Mouse (Mus musculus): ENCODE results near the gene Commd1. TPM values are rescaled to one million over a fixed set of nuclear protein-coding genes. Genes with fewer than 3 reads are reported as not detected.

The Commd1 gene
- polyA plus RNA-seq, 1 experiment, result 35.7 TPM

- 98% methylated on average over 4 of the region's 4 CpGs for WGBS
- no peaks in the 10 kb centered on the region for H3K27me3 ChIP-seq (replicated peaks; ENCODE audit: control insufficient read depth, insufficient read depth, low read length)
- no peaks in the 10 kb centered on the region for H3K4me1 ChIP-seq (ENCODE audit: control insufficient read depth, insufficient read depth, low read length)
- DNase-seq, result no peak
- H3K36me3 ChIP-seq (ENCODE audit: control insufficient read depth, insufficient read depth, low read length), result no peaks in the 10 kb centered on the region
- no peak overlapping the region for H3K4me3 ChIP-seq (ENCODE audit: insufficient read depth, low read depth, low read length)
- TF ChIP-seq POLR2A (IDR thresholded peaks at IDR 0.05; ENCODE audit: low read depth, low read length), result no peak
- no peak overlapping the region for H3K27ac ChIP-seq (ENCODE audit: insufficient read depth, low read depth, low read length)
Observed at GRCm38 (mm10) chr11:23017943-23018342, 35.8 kb upstream of the Commd1 start.

GRCm38 (mm10) chr11:23014996-23015395, 32.8 kb upstream of the Commd1 start:
- Histone ChIP-seq H3K4me3 (ENCODE audit: insufficient read depth, low read depth, low read length) (no peak overlapping the region), H3K4me1 (ENCODE audit: control insufficient read depth, insufficient read depth, low read length) (no peaks in the 10 kb centered on the region), H3K36me3 (ENCODE audit: control insufficient read depth, insufficient read depth, low read length) (no peaks in the 10 kb centered on the region), H3K27me3 (replicated peaks; ENCODE audit: control insufficient read depth, insufficient read depth, low read length) (no peaks in the 10 kb centered on the region), H3K27ac (ENCODE audit: insufficient read depth, low read depth, low read length) (no peak overlapping the region)
- 58% methylated on average over 6 of the region's 6 CpGs for WGBS
- TF ChIP-seq POLR2A (IDR thresholded peaks at IDR 0.05; ENCODE audit: low read depth, low read length), result no peak
- no peak for DNase-seq

GRCm38 (mm10) chr11:23013580-23014294, 31.6 kb upstream of the Commd1 start:
- TF ChIP-seq POLR2A (IDR thresholded peaks at IDR 0.05; ENCODE audit: low read depth, low read length) (no peak), CTCF (conservative IDR thresholded peaks at IDR 0.05; ENCODE audit: insufficient read depth, insufficient read length, low read depth, low read length) (peak; percentile 67)
- no peaks in the 10 kb centered on the region for H3K27me3 ChIP-seq (replicated peaks; ENCODE audit: control insufficient read depth, insufficient read depth, low read length)
- no peak for DNase-seq

GRCm38 (mm10) chr11:23013096-23013495, 30.9 kb upstream of the Commd1 start:
- Histone ChIP-seq H3K27me3 (replicated peaks; ENCODE audit: control insufficient read depth, insufficient read depth, low read length) (no peaks in the 10 kb centered on the region), H3K27ac (ENCODE audit: insufficient read depth, low read depth, low read length) (no peak overlapping the region), H3K4me3 (ENCODE audit: insufficient read depth, low read depth, low read length) (no peak overlapping the region), H3K4me1 (ENCODE audit: control insufficient read depth, insufficient read depth, low read length) (no peaks in the 10 kb centered on the region), H3K36me3 (ENCODE audit: control insufficient read depth, insufficient read depth, low read length) (no peaks in the 10 kb centered on the region)
- WGBS, result 94% methylated on average over 1 of the region's 1 CpGs
- no peak for DNase-seq
- TF ChIP-seq CTCF (conservative IDR thresholded peaks at IDR 0.05; ENCODE audit: insufficient read depth, insufficient read length, low read depth, low read length), result no peak
- no peak for TF ChIP-seq POLR2A (IDR thresholded peaks at IDR 0.05; ENCODE audit: low read depth, low read length)

More at GRCm38 (mm10) chr11:23013580-23014294, 31.6 kb upstream of the Commd1 start:
- Histone ChIP-seq H3K4me1 (ENCODE audit: control insufficient read depth, insufficient read depth, low read length) (no peaks in the 10 kb centered on the region), H3K4me3 (ENCODE audit: insufficient read depth, low read depth, low read length) (no peak overlapping the region), H3K36me3 (ENCODE audit: control insufficient read depth, insufficient read depth, low read length) (no peaks in the 10 kb centered on the region), H3K27ac (ENCODE audit: insufficient read depth, low read depth, low read length) (no peak overlapping the region)
- WGBS, result 95% methylated on average over 4 of the region's 4 CpGs

- H3K4me1 ChIP-seq (ENCODE audit: control insufficient read depth, insufficient read depth, low read length), result peaks cover 4% of the 10 kb centered on the region; the same call in 1 of the 2 replicates
- peaks cover 4% of the 10 kb centered on the region for H3K36me3 ChIP-seq (ENCODE audit: control insufficient read depth, insufficient read depth, low read length)
- H3K4me3 ChIP-seq (ENCODE audit: insufficient read depth, low read depth, low read length), result no peak overlapping the region
- 31% methylated on average over 4 of the region's 4 CpGs for WGBS
- TF ChIP-seq POLR2A (IDR thresholded peaks at IDR 0.05; ENCODE audit: low read depth, low read length), result no peak
- TF ChIP-seq CTCF (conservative IDR thresholded peaks at IDR 0.05; ENCODE audit: insufficient read depth, insufficient read length, low read depth, low read length), result no peak
- no peak overlapping the region for H3K27ac ChIP-seq (ENCODE audit: insufficient read depth, low read depth, low read length)
- DNase-seq, result no peak
- H3K27me3 ChIP-seq (replicated peaks; ENCODE audit: control insufficient read depth, insufficient read depth, low read length), result no peaks in the 10 kb centered on the region
Observed at GRCm38 (mm10) chr11:23008824-23009200, 26.6 kb upstream of the Commd1 start.

- H3K4me3 ChIP-seq (ENCODE audit: insufficient read depth, low read depth, low read length), result peak overlapping the region; percentile 82
- H3K4me1 ChIP-seq (ENCODE audit: control insufficient read depth, insufficient read depth, low read length), result peaks cover 4% of the 10 kb centered on the region; the same call in 1 of the 2 replicates
- WGBS, result 1% methylated on average over 40 of the region's 40 CpGs
- peak overlapping the region; percentile 77 for H3K27ac ChIP-seq (ENCODE audit: insufficient read depth, low read depth, low read length)
- H3K36me3 ChIP-seq (ENCODE audit: control insufficient read depth, insufficient read depth, low read length), result peaks cover 7% of the 10 kb centered on the region
- 0 out of 2 replicates have a peak, but pooled peaks have one; percentile 14 for TF ChIP-seq CTCF (conservative IDR thresholded peaks at IDR 0.05; ENCODE audit: insufficient read depth, insufficient read length, low read depth, low read length)
- TF ChIP-seq POLR2A (IDR thresholded peaks at IDR 0.05; ENCODE audit: low read depth, low read length), result no peak
- no peaks in the 10 kb centered on the region for H3K27me3 ChIP-seq (replicated peaks; ENCODE audit: control insufficient read depth, insufficient read depth, low read length)
- peak; percentile 92 for DNase-seq
Observed at GRCm38 (mm10) chr11:23008181-23008823, 26.1 kb upstream of the Commd1 start.

GRCm38 (mm10) chr11:23007481-23008180, 25.4 kb upstream of the Commd1 start, which contains the start of gene Fam161a:
Fam161a (plus strand) TSS chr11:23007531.
- Histone ChIP-seq H3K27ac (ENCODE audit: insufficient read depth, low read depth, low read length) (peak within 1 kb of the TSS; percentile 77), H3K4me3 (ENCODE audit: insufficient read depth, low read depth, low read length) (peak within 1 kb of the TSS; percentile 82), H3K4me1 (ENCODE audit: control insufficient read depth, insufficient read depth, low read length) (peaks cover 4% of the 10 kb centered on the region; the same call in 1 of the 2 replicates), H3K27me3 (replicated peaks; ENCODE audit: control insufficient read depth, insufficient read depth, low read length) (no peaks in the 10 kb centered on the region), H3K36me3 (ENCODE audit: control insufficient read depth, insufficient read depth, low read length) (peaks cover 8% of the 10 kb centered on the region)
- WGBS, result under 1% methylated on average over 22 of the region's 22 CpGs
- TF ChIP-seq POLR2A (IDR thresholded peaks at IDR 0.05; ENCODE audit: low read depth, low read length) (no peak), CTCF (conservative IDR thresholded peaks at IDR 0.05; ENCODE audit: insufficient read depth, insufficient read length, low read depth, low read length) (no peak)
- DNase-seq, result peak; percentile 96

All from kidney, adult 2 months (tissue).